Mouse (Mus musculus) heart, embryonic 11.5 days (tissue): ENCODE measurements around the gene Fbp1. TPM values are rescaled to one million over a fixed set of nuclear protein-coding genes. Genes with fewer than 3 reads are reported as not detected.
"Not testable (repeated sequence)": the region's sequence is repeated elsewhere in the genome, so short reads cannot be mapped to it uniquely, and the experiment has no call there.

ENCODE experiments used
- ATAC-seq: fragments of 200-750 bp; cut with Nextera tagmentation; replicated peaks from 2 replicates; pipeline ENCODE4 v1.8.0; 2017; ENCODE audit warnings: moderate library complexity; ENCODE audit not compliant: insufficient number of reproducible peaks, low FRiP score, low TSS enrichment
- H3K27ac ChIP-seq: fragments of 300-500 bp; sonication (generic); 2 replicates; pipeline ENCODE4 v1.5.1; 2014; ENCODE audit warnings: mild to moderate bottlenecking, low read depth, low read length
- H3K27me3 ChIP-seq: fragments of 300-500 bp; sonication (generic); 2 replicates; pipeline ENCODE4 v1.6.1; 2014; ENCODE audit warnings: mild to moderate bottlenecking, low read length, mixed read lengths; ENCODE audit not compliant: control insufficient read depth, insufficient read depth
- H3K36me3 ChIP-seq: fragments of 300-500 bp; sonication (generic); 2 replicates; pipeline ENCODE4 v1.6.1; 2014; ENCODE audit warnings: mild to moderate bottlenecking, low read length, moderate library complexity, mixed read lengths; ENCODE audit not compliant: control insufficient read depth, insufficient read depth
- H3K4me1 ChIP-seq: fragments of 300-500 bp; sonication (generic); 2 replicates; pipeline ENCODE4 v1.6.1; 2014; ENCODE audit warnings: low read length; ENCODE audit not compliant: control insufficient read depth, insufficient read depth
- H3K4me2 ChIP-seq: fragments of 300-500 bp; sonication (generic); 2 replicates; pipeline ENCODE4 v1.6.1; 2014; ENCODE audit warnings: mild to moderate bottlenecking, moderate library complexity
- H3K4me3 ChIP-seq: fragments of 300-500 bp; sonication (generic); 2 replicates; pipeline ENCODE4 v1.5.1; 2014; ENCODE audit warnings: low read depth, low read length
- H3K9ac ChIP-seq: fragments of 300-500 bp; sonication (generic); 2 replicates; pipeline ENCODE4 v1.6.1; 2014; ENCODE audit warnings: mild to moderate bottlenecking, low read depth, low read length, moderate library complexity
- H3K9me3 ChIP-seq: fragments of 300-500 bp; sonication (generic); replicated peaks from 2 replicates; pipeline ENCODE4 v1.6.1; 2016; ENCODE audit warnings: low read length; ENCODE audit not compliant: control insufficient read depth
- WGBS: fragments of 180-500 bp; shearing (Covaris S2); extraction: QIAGEN DNeasy Blood & Tissue Kit; methylation state at CpG from one replicate; pipeline ENCODE4 v1.1.7; 2014; ENCODE audit not compliant: insufficient replicate concordance; 5-methylcytosine and 5-hydroxymethylcytosine counted together
- polyA plus RNA-seq: library from polyadenylated mRNA; unstranded; fragments of >200 nt; fragmentation: Nextera tagmentation; extraction: Ambion mirVana; gene quantifications from 2 replicates; pipeline ENCODE4 v1.2.1, GENCODE M21; 2014

The Fbp1 gene
- polyA plus RNA-seq, 1 experiment from 2014 or later = not detected

DNA sequence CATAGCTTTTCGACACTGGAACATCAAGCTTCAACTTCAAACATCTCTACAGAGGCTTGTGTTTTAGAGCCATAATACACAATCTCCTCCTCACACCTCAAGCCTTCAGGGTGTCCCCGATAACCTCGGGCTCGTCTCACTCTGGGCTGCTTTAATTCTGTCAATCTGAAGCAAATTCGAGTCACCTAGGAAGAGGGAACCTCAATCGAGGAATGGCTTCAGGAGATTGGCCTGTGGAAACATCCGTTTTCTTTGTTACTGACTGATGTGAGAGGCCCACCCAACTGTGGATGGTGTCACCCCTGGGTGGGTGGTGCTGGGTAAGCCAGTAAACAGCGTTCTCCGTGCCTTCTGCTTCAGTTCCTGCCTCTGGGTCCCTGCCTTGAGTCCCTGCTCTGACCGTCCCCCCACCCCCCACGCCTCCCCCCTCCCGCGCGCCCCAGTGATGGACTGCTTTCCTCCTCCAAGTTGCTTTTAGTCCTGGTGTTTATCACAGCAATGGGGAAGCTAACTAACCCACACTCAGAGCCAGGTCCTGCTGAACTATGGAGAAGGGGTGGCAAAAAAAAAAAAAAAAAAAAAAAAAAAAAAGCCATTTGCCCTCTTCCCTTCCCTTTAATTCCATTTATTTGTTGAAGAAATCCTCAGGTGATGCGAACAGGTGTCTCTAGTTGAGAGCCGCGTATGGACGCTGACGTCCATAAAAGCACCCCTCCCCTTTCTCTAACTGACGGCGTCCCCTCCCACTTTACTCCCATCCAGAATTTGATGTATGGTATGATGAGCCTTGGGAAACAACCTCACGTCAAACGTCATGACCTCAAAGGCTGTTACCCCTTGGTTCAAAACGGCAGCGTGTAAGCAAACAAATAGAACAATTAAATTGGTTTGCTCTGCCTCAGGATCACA is 32.4 kb downstream of the Fbp1 start:
- peak overlapping the region; percentile 33 for H3K4me3 ChIP-seq
- no peaks in the 10 kb centered on the region for H3K27me3 ChIP-seq
- WGBS = 34% methylated on average over 25 of the region's 25 CpGs
- no peak for ATAC-seq
- no peak overlapping the region for H3K9ac ChIP-seq
- peak overlapping the region; percentile 63 for H3K4me2 ChIP-seq
- H3K36me3 ChIP-seq = no peaks in the 10 kb centered on the region
- H3K4me1 ChIP-seq = no peaks in the 10 kb centered on the region
- no peaks in the 10 kb centered on the region for H3K9me3 ChIP-seq
- H3K27ac ChIP-seq = no peak overlapping the region

- no peak overlapping the region for H3K4me2 ChIP-seq
- H3K36me3 ChIP-seq = no peaks in the 10 kb centered on the region
- no peaks in the 10 kb centered on the region for H3K9me3 ChIP-seq
- H3K27me3 ChIP-seq = no peaks in the 10 kb centered on the region
- no peak overlapping the region for H3K9ac ChIP-seq
- no peaks in the 10 kb centered on the region for H3K4me1 ChIP-seq
- ATAC-seq = no peak
- H3K4me3 ChIP-seq = no peak overlapping the region
- 13% methylated on average over 15 of the region's 15 CpGs for WGBS
- H3K27ac ChIP-seq = no peak overlapping the region
These were observed 33.4 kb downstream of the Fbp1 start for GRCm38 (mm10) chr13:62854666-62855065.

- ATAC-seq = no peak
- H3K4me2 ChIP-seq = no peak overlapping the region
- H3K27me3 ChIP-seq = no peaks in the 10 kb centered on the region
- H3K9ac ChIP-seq = no peak overlapping the region
- H3K9me3 ChIP-seq = no peaks in the 10 kb centered on the region
- no peak overlapping the region for H3K4me3 ChIP-seq
- 12% methylated on average over 4 of the region's 4 CpGs for WGBS
- no peaks in the 10 kb centered on the region for H3K4me1 ChIP-seq
- H3K27ac ChIP-seq = no peak overlapping the region
- no peaks in the 10 kb centered on the region for H3K36me3 ChIP-seq
These were observed 54.7 kb downstream of the Fbp1 start for GRCm38 (mm10) chr13:62833341-62833740.

DNA sequence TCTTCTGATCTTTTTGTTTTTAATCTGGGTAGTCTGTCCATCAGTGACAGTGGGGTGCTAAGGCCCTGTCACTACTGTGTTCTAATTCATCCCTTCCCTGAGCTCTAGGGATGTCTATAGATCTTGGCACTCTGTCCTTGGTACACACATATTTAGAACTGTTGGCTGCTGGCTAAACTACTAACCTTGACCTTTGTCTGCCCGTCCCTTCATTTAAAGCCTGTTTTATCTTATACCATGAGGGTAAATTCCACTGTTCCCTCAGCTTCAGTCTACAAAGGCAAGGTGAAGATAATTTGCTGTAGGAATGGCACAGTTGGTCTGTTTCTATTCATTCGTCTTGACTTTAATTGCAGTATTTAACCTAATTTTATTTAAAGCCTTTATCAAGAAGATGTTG is 55.8 kb downstream of the Fbp1 start:
- Histone ChIP-seq H3K36me3 (no peaks in the 10 kb centered on the region), H3K4me3 (no peak overlapping the region), H3K9me3 (no peaks in the 10 kb centered on the region), H3K4me2 (no peak overlapping the region), H3K4me1 (no peaks in the 10 kb centered on the region), H3K27ac (no peak overlapping the region), H3K9ac (no peak overlapping the region), H3K27me3 (no peaks in the 10 kb centered on the region)
- no peak for ATAC-seq
- 56% methylated on average over 2 of the region's 2 CpGs for WGBS

GRCm38 (mm10) chr13:62815705-62816104 is 72.4 kb downstream of the Fbp1 start:
- not testable (repeated sequence) for H3K9me3 ChIP-seq, H3K36me3 ChIP-seq, ATAC-seq, H3K4me3 ChIP-seq, H3K27me3 ChIP-seq, H3K4me2 ChIP-seq, H3K9ac ChIP-seq, H3K27ac ChIP-seq, H3K4me1 ChIP-seq
- 77% methylated on average over 3 of the region's 3 CpGs for WGBS

Other genes starting within 250 kb of the Fbp1 start
- 19.2 and 21.6 TPM in 2 replicates for gene Platr25, start 127.6 kb downstream of the Fbp1 start, polyA plus RNA-seq
- gene Gm5141, start 102.5 kb downstream of the Fbp1 start, polyA plus RNA-seq = 5.2 and 8.2 TPM in 2 replicates
- gene Fbp2, start 29.9 kb downstream of the Fbp1 start, polyA plus RNA-seq = 0.11 TPM in 1 of 2 replicates, not detected in the other
- 49.6 and 58.9 TPM in 2 replicates for gene 2010111I01Rik, start 76.6 kb upstream of the Fbp1 start, polyA plus RNA-seq